Mouse (Mus musculus): ENCODE data around the gene Fam3b.

DNA sequence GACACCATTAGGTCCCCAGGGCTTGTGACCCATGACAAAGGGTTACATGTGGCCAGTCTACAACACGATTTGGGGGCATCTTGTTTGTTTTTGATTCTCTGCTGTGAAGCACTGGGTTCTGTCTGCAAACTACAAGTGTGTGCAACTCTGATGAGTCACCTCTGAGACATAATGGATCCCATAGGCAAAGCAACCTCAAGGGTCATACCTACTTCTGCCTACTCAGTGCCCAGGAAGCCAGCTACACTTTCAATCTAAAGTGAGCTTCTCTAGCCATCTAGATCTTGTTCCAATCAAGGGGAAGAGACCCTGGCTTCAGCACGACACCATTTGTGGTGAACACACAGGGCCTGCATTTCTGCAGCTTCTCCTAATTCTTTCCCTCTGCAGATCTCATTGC, 53.3 kb downstream of the Fam3b start:
- no peak for TF ChIP-seq POLR2A (IDR thresholded peaks at IDR 0.05; ENCODE audit: extremely low read depth, insufficient read depth, low read length)
- TF ChIP-seq CTCF (IDR thresholded peaks at IDR 0.05; ENCODE audit: extremely low read depth, insufficient read depth, low read length) = no peak

Measured in cortical plate, adult 2 months (tissue).